Mouse (Mus musculus) hindbrain, embryonic 12.5 days (tissue): ENCODE measurements around the gene Sox6. TPM values are rescaled to one million over a fixed set of nuclear protein-coding genes. Genes with fewer than 3 reads are reported as not detected.

ENCODE experiments used
- ATAC-seq: fragments of 200-750 bp; cut with Nextera tagmentation; 2 replicates; pipeline ENCODE4 v1.8.0; 2017; ENCODE audit warnings: moderate TSS enrichment; ENCODE audit not compliant: low FRiP score
- H3K27ac ChIP-seq: fragments of 300-500 bp; sonication (generic); 2 replicates; pipeline ENCODE4 v1.5.1; 2016; ENCODE audit warnings: mild to moderate bottlenecking
- H3K27me3 ChIP-seq: fragments of 300-500 bp; sonication (generic); 2 replicates; pipeline ENCODE4 v1.6.1; 2016; ENCODE audit warnings: mild to moderate bottlenecking
- H3K36me3 ChIP-seq: fragments of 300-500 bp; sonication (generic); 2 replicates; pipeline ENCODE4 v1.6.1; 2016; ENCODE audit warnings: mild to moderate bottlenecking
- H3K4me1 ChIP-seq: fragments of 300-500 bp; sonication (generic); 2 replicates; pipeline ENCODE4 v1.6.1; 2016
- H3K4me2 ChIP-seq: fragments of 300-500 bp; sonication (generic); replicated peaks from 2 replicates; pipeline ENCODE4 v1.6.1; 2016; ENCODE audit warnings: mild to moderate bottlenecking
- H3K4me3 ChIP-seq: fragments of 300-500 bp; sonication (generic); 2 replicates; pipeline ENCODE4 v1.5.1; 2016; ENCODE audit warnings: mild to moderate bottlenecking
- H3K9ac ChIP-seq: fragments of 300-500 bp; sonication (generic); 2 replicates; pipeline ENCODE4 v1.6.1; 2016; ENCODE audit warnings: mild to moderate bottlenecking, moderate library complexity
- H3K9me3 ChIP-seq: fragments of 300-500 bp; sonication (generic); replicated peaks from 2 replicates; pipeline ENCODE4 v1.6.1; 2016; ENCODE audit warnings: mild to moderate bottlenecking
- WGBS: fragments of 180-500 bp; shearing (Covaris S2); methylation state at CpG from one replicate; pipeline ENCODE4 v1.1.7; 2016; 5-methylcytosine and 5-hydroxymethylcytosine counted together
- polyA plus RNA-seq: library from polyadenylated mRNA; unstranded; fragments of >200 nt; fragmentation: Nextera tagmentation; extraction: Ambion mirVana; gene quantifications from 2 replicates; pipeline ENCODE4 v1.2.1, GENCODE M21; 2016

Sox6 gene
- polyA plus RNA-seq, 1 experiment from 2014 or later: 55.3 TPM

GRCm38 (mm10) chr7:115506385-115506784, 532.2 kb downstream of the Sox6 start:
- H3K4me1 ChIP-seq: peaks cover 17% of the 10 kb centered on the region
- H3K36me3 ChIP-seq: no peaks in the 10 kb centered on the region
- ATAC-seq: no peak
- no peaks in the 10 kb centered on the region; the same call in 1 of the 2 replicates for H3K27me3 ChIP-seq
- no peak overlapping the region for H3K27ac ChIP-seq
- no peaks in the 10 kb centered on the region for H3K9me3 ChIP-seq
- no peak overlapping the region for H3K9ac ChIP-seq
- no peak overlapping the region for H3K4me3 ChIP-seq
- WGBS: 79% methylated on average over 6 of the region's 6 CpGs
- H3K4me2 ChIP-seq: no peak overlapping the region

- Histone ChIP-seq H3K9me3 (no peaks in the 10 kb centered on the region), H3K27ac (no peak overlapping the region)
- no peak for ATAC-seq
Observed at GRCm38 (mm10) chr7:115501497-115501896, 537.1 kb downstream of the Sox6 start.

GRCm38 (mm10) chr7:115500825-115501224, 537.8 kb downstream of the Sox6 start:
- no peak for ATAC-seq
- Histone ChIP-seq H3K27me3 (no peaks in the 10 kb centered on the region), H3K4me3 (no peak overlapping the region)

More at GRCm38 (mm10) chr7:115501497-115501896, 537.1 kb downstream of the Sox6 start:
- H3K9ac ChIP-seq: no peak overlapping the region
- H3K36me3 ChIP-seq: no peaks in the 10 kb centered on the region
- no peaks in the 10 kb centered on the region for H3K27me3 ChIP-seq
- H3K4me3 ChIP-seq: no peak overlapping the region
- WGBS: 16% methylated on average over 3 of the region's 3 CpGs
- H3K4me1 ChIP-seq: peaks cover 14% of the 10 kb centered on the region
- H3K4me2 ChIP-seq: no peak overlapping the region

GRCm38 (mm10) chr7:115500170-115500569, 538.4 kb downstream of the Sox6 start:
- no peak overlapping the region for H3K4me3 ChIP-seq
- H3K36me3 ChIP-seq: no peaks in the 10 kb centered on the region
- H3K4me1 ChIP-seq: peaks cover 14% of the 10 kb centered on the region
- H3K9ac ChIP-seq: no peak overlapping the region
- no peak for ATAC-seq
- no peak overlapping the region for H3K27ac ChIP-seq
- no peaks in the 10 kb centered on the region for H3K27me3 ChIP-seq
- WGBS: 63% methylated on average over 7 of the region's 7 CpGs
- no peak overlapping the region for H3K4me2 ChIP-seq
- H3K9me3 ChIP-seq: no peaks in the 10 kb centered on the region

More at GRCm38 (mm10) chr7:115500825-115501224, 537.8 kb downstream of the Sox6 start:
- H3K9me3 ChIP-seq: no peaks in the 10 kb centered on the region
- no peak overlapping the region for H3K4me2 ChIP-seq
- H3K4me1 ChIP-seq: peaks cover 14% of the 10 kb centered on the region
- no peaks in the 10 kb centered on the region for H3K36me3 ChIP-seq
- no peak overlapping the region for H3K27ac ChIP-seq
- H3K9ac ChIP-seq: no peak overlapping the region

GRCm38 (mm10) chr7:115491721-115492120, 546.9 kb downstream of the Sox6 start:
- Histone ChIP-seq H3K9ac (no peak overlapping the region), H3K9me3 (no peaks in the 10 kb centered on the region), H3K27ac (no peak overlapping the region), H3K4me2 (no peak overlapping the region), H3K4me1 (no peaks in the 10 kb centered on the region), H3K27me3 (no peaks in the 10 kb centered on the region), H3K4me3 (no peak overlapping the region), H3K36me3 (no peaks in the 10 kb centered on the region)
- ATAC-seq: no peak
- whole genome bisulfite sequencing: 76% methylated on average over 5 of the region's 5 CpGs

GRCm38 (mm10) chr7:115489608-115490007, 549.0 kb downstream of the Sox6 start:
- Histone ChIP-seq H3K9ac (no peak overlapping the region), H3K9me3 (no peaks in the 10 kb centered on the region), H3K4me2 (no peak overlapping the region), H3K36me3 (no peaks in the 10 kb centered on the region), H3K27ac (no peak overlapping the region), H3K4me1 (no peaks in the 10 kb centered on the region), H3K4me3 (no peak overlapping the region), H3K27me3 (no peaks in the 10 kb centered on the region)
- ATAC-seq: no peak
- 64% methylated on average over 10 of the region's 10 CpGs for WGBS

- H3K9ac ChIP-seq: no peak overlapping the region
- no peaks in the 10 kb centered on the region for H3K36me3 ChIP-seq
- no peak overlapping the region for H3K27ac ChIP-seq
- H3K4me3 ChIP-seq: no peak overlapping the region
- no peaks in the 10 kb centered on the region for H3K9me3 ChIP-seq
- no peak for ATAC-seq
- WGBS: 93% methylated on average over 12 of the region's 12 CpGs
- H3K27me3 ChIP-seq: no peaks in the 10 kb centered on the region
- no peak overlapping the region for H3K4me2 ChIP-seq
- no peaks in the 10 kb centered on the region for H3K4me1 ChIP-seq
Observed at GRCm38 (mm10) chr7:115486431-115486830, 552.2 kb downstream of the Sox6 start.

GRCm38 (mm10) chr7:115485664-115486409, 552.8 kb downstream of the Sox6 start:
- H3K36me3 ChIP-seq: no peaks in the 10 kb centered on the region
- H3K4me3 ChIP-seq: no peak overlapping the region
- H3K9ac ChIP-seq: no peak overlapping the region
- no peaks in the 10 kb centered on the region for H3K4me1 ChIP-seq
- ATAC-seq: no peak
- H3K4me2 ChIP-seq: no peak overlapping the region
- WGBS: 85% methylated on average over 2 of the region's 2 CpGs
- no peak overlapping the region for H3K27ac ChIP-seq
- no peaks in the 10 kb centered on the region for H3K27me3 ChIP-seq
- H3K9me3 ChIP-seq: no peaks in the 10 kb centered on the region

- H3K9me3 ChIP-seq: no peaks in the 10 kb centered on the region
- no peak overlapping the region for H3K9ac ChIP-seq
- no peak for ATAC-seq
- H3K4me1 ChIP-seq: 0 out of 2 replicates have a peak, but pooled peaks cover 4% of the 10 kb centered on the region
- WGBS: 77% methylated on average over 2 of the region's 2 CpGs
- no peak overlapping the region for H3K4me2 ChIP-seq
- no peak overlapping the region for H3K27ac ChIP-seq
- no peaks in the 10 kb centered on the region for H3K36me3 ChIP-seq
- H3K4me3 ChIP-seq: no peak overlapping the region
- H3K27me3 ChIP-seq: no peaks in the 10 kb centered on the region
Observed at GRCm38 (mm10) chr7:115477763-115478162, 560.8 kb downstream of the Sox6 start.

GRCm38 (mm10) chr7:115476881-115477665, 561.5 kb downstream of the Sox6 start:
- Histone ChIP-seq H3K36me3 (no peaks in the 10 kb centered on the region), H3K4me1 (0 out of 2 replicates have a peak, but pooled peaks cover 4% of the 10 kb centered on the region), H3K4me3 (no peak overlapping the region), H3K27ac (no peak overlapping the region), H3K27me3 (no peaks in the 10 kb centered on the region), H3K9me3 (no peaks in the 10 kb centered on the region), H3K9ac (no peak overlapping the region), H3K4me2 (no peak overlapping the region)
- ATAC-seq: no peak
- WGBS: 60% methylated on average over 13 of the region's 13 CpGs

- Histone ChIP-seq H3K4me3 (no peak overlapping the region), H3K36me3 (no peaks in the 10 kb centered on the region), H3K4me1 (0 out of 2 replicates have a peak, but pooled peaks cover 7% of the 10 kb centered on the region), H3K27me3 (no peaks in the 10 kb centered on the region), H3K9me3 (no peaks in the 10 kb centered on the region), H3K4me2 (no peak overlapping the region), H3K27ac (no peak overlapping the region), H3K9ac (no peak overlapping the region)
- ATAC-seq: no peak
- 89% methylated on average over 6 of the region's 6 CpGs for WGBS
Observed at GRCm38 (mm10) chr7:115475176-115475575, 563.4 kb downstream of the Sox6 start.

GRCm38 (mm10) chr7:115474115-115474514, 564.5 kb downstream of the Sox6 start:
- WGBS: 85% methylated on average over 9 of the region's 9 CpGs
- no peak overlapping the region for H3K27ac ChIP-seq
- 0 out of 2 replicates have a peak, but pooled peaks cover 7% of the 10 kb centered on the region for H3K4me1 ChIP-seq
- no peak for ATAC-seq
- H3K9me3 ChIP-seq: no peaks in the 10 kb centered on the region
- H3K9ac ChIP-seq: no peak overlapping the region
- no peaks in the 10 kb centered on the region for H3K36me3 ChIP-seq
- H3K27me3 ChIP-seq: no peaks in the 10 kb centered on the region
- H3K4me2 ChIP-seq: no peak overlapping the region
- no peak overlapping the region for H3K4me3 ChIP-seq
